Mouse (Mus musculus): ENCODE measurements at regions not wholly inside any gene's neighbourhood (a gene's known extent, or its start where the extent isn't known, plus 50 kb on each side); places are given as distances from the start of the nearest gene placed in this dataset.

GRCm38 (mm10) chr1:52338704-52339103 lies 105.7 kb upstream of the Gls start:
- Histone ChIP-seq H3K9ac (replicated peaks) (no peak overlapping the region), H3K36me3 (no peaks in the 10 kb centered on the region), H3K4me1 (no peaks in the 10 kb centered on the region), H3K27ac (replicated peaks) (no peak overlapping the region), H3K4me3 (replicated peaks) (no peak overlapping the region), H3K4me2 (no peak overlapping the region), H3K27me3 (replicated peaks) (no peaks in the 10 kb centered on the region), H3K9me3 (replicated peaks) (no peaks in the 10 kb centered on the region)
- 84% methylated on average over 3 of the region's 3 CpGs for WGBS
- ATAC-seq (ENCODE audit: low FRiP score) = no peak

- WGBS = 88% methylated on average over 6 of the region's 6 CpGs
- H3K9me3 ChIP-seq (replicated peaks) = no peaks in the 10 kb centered on the region
- H3K4me2 ChIP-seq = no peak overlapping the region
- H3K27ac ChIP-seq (replicated peaks) = no peak overlapping the region
- no peaks in the 10 kb centered on the region for H3K36me3 ChIP-seq
- no peak overlapping the region for H3K4me3 ChIP-seq (replicated peaks)
- no peaks in the 10 kb centered on the region for H3K4me1 ChIP-seq
- H3K9ac ChIP-seq (replicated peaks) = no peak overlapping the region
- no peak for ATAC-seq (ENCODE audit: low FRiP score)
- H3K27me3 ChIP-seq (replicated peaks) = no peaks in the 10 kb centered on the region
Measured at GRCm38 (mm10) chr1:52338243-52338642, 105.2 kb upstream of the Gls start.

DNA sequence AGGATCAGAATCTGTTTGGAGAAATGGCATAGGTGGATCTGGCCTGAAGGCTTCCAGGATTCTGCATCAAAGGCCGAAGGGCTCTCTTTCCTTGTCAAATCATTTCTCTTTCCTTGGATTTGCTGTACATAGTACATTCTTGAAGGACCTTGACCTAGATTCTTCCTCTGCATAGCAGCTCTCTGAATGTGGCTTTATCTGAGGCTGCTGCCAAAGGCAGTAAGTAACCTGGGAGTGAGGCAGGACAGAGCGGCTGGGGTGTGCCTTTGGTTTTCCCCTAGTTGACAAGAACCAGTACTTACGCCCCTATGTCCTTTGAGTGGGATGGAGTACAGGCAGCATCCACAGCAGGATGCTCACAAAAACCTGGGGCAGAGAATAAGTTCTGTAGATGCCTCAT lies 103.7 kb upstream of the Gls start:
- WGBS = 93% methylated on average over 3 of the region's 3 CpGs
- H3K36me3 ChIP-seq = no peaks in the 10 kb centered on the region
- ATAC-seq (ENCODE audit: low FRiP score) = no peak
- no peak overlapping the region for H3K4me2 ChIP-seq
- no peaks in the 10 kb centered on the region for H3K9me3 ChIP-seq (replicated peaks)
- H3K9ac ChIP-seq (replicated peaks) = no peak overlapping the region
- H3K27ac ChIP-seq (replicated peaks) = no peak overlapping the region
- no peaks in the 10 kb centered on the region for H3K27me3 ChIP-seq (replicated peaks)
- no peak overlapping the region for H3K4me3 ChIP-seq (replicated peaks)
- H3K4me1 ChIP-seq = no peaks in the 10 kb centered on the region

GRCm38 (mm10) chr1:52332013-52332412 lies 99.0 kb upstream of the Gls start:
- Histone ChIP-seq H3K4me2 (no peak overlapping the region), H3K36me3 (no peaks in the 10 kb centered on the region), H3K9ac (replicated peaks) (no peak overlapping the region), H3K4me1 (no peaks in the 10 kb centered on the region), H3K27me3 (replicated peaks) (no peaks in the 10 kb centered on the region), H3K27ac (replicated peaks) (no peak overlapping the region), H3K9me3 (replicated peaks) (no peaks in the 10 kb centered on the region), H3K4me3 (replicated peaks) (no peak overlapping the region)
- WGBS = 79% methylated on average over 12 of the region's 12 CpGs
- no peak for ATAC-seq (ENCODE audit: low FRiP score)

GRCm38 (mm10) chr1:52331442-52331841 lies 98.4 kb upstream of the Gls start:
- Histone ChIP-seq H3K9me3 (replicated peaks) (no peaks in the 10 kb centered on the region), H3K27me3 (replicated peaks) (no peaks in the 10 kb centered on the region), H3K4me1 (no peaks in the 10 kb centered on the region), H3K9ac (replicated peaks) (no peak overlapping the region), H3K36me3 (no peaks in the 10 kb centered on the region), H3K27ac (replicated peaks) (no peak overlapping the region), H3K4me2 (no peak overlapping the region), H3K4me3 (replicated peaks) (no peak overlapping the region)
- WGBS = 48% methylated on average over 4 of the region's 4 CpGs
- no peak for ATAC-seq (ENCODE audit: low FRiP score)

GRCm38 (mm10) chr1:52330496-52330895 lies 97.5 kb upstream of the Gls start:
- no peak overlapping the region for H3K4me3 ChIP-seq (replicated peaks)
- no peaks in the 10 kb centered on the region for H3K36me3 ChIP-seq
- H3K4me1 ChIP-seq = no peaks in the 10 kb centered on the region
- no peaks in the 10 kb centered on the region for H3K9me3 ChIP-seq (replicated peaks)
- ATAC-seq (ENCODE audit: low FRiP score) = no peak
- H3K9ac ChIP-seq (replicated peaks) = no peak overlapping the region
- H3K4me2 ChIP-seq = no peak overlapping the region
- 91% methylated on average over 6 of the region's 6 CpGs for WGBS
- H3K27me3 ChIP-seq (replicated peaks) = no peaks in the 10 kb centered on the region
- H3K27ac ChIP-seq (replicated peaks) = no peak overlapping the region

GRCm38 (mm10) chr1:52328507-52328906 lies 95.5 kb upstream of the Gls start:
- Histone ChIP-seq H3K4me2 (no peak overlapping the region), H3K4me1 (no peaks in the 10 kb centered on the region), H3K9me3 (replicated peaks) (no peaks in the 10 kb centered on the region), H3K27me3 (replicated peaks) (no peaks in the 10 kb centered on the region), H3K4me3 (replicated peaks) (no peak overlapping the region), H3K27ac (replicated peaks) (no peak overlapping the region), H3K36me3 (no peaks in the 10 kb centered on the region), H3K9ac (replicated peaks) (no peak overlapping the region)
- ATAC-seq (ENCODE audit: low FRiP score) = no peak

DNA sequence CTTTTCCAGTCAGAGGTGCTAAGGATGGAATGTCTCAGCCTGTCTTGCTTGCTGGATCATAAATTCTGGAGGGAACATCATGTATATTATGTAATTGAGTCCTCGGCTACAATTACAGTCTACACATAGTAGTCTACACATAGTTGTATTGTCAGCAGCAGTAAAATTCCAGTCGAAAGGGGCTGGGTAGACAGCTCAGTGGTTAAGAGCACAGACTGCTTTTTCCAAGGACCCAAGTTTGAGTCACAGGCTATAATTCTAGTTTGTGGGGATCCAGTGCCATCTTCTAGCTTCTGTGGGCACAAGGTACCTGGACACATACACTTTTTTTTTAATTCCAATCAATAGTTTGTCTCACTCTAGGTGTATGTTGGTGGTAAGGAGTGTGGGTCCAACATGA lies 91.3 kb upstream of the Gls start:
- no peak for ATAC-seq (ENCODE audit: low FRiP score)
- WGBS = 90% methylated on average over 2 of the region's 2 CpGs
- no peaks in the 10 kb centered on the region for H3K36me3 ChIP-seq
- H3K4me1 ChIP-seq = no peaks in the 10 kb centered on the region
- no peak overlapping the region for H3K9ac ChIP-seq (replicated peaks)
- H3K27me3 ChIP-seq (replicated peaks) = no peaks in the 10 kb centered on the region
- H3K4me2 ChIP-seq = no peak overlapping the region
- H3K4me3 ChIP-seq (replicated peaks) = no peak overlapping the region
- no peaks in the 10 kb centered on the region for H3K9me3 ChIP-seq (replicated peaks)
- no peak overlapping the region for H3K27ac ChIP-seq (replicated peaks)

GRCm38 (mm10) chr1:52312076-52312633 lies 79.1 kb upstream of the Gls start:
- ATAC-seq (ENCODE audit: low FRiP score) = no peak
- 73% methylated on average over 3 of the region's 3 CpGs for WGBS
- H3K9me3 ChIP-seq (replicated peaks) = no peaks in the 10 kb centered on the region
- no peak overlapping the region for H3K4me2 ChIP-seq
- no peaks in the 10 kb centered on the region for H3K27me3 ChIP-seq (replicated peaks)
- no peaks in the 10 kb centered on the region for H3K4me1 ChIP-seq
- H3K27ac ChIP-seq (replicated peaks) = no peak overlapping the region
- H3K4me3 ChIP-seq (replicated peaks) = no peak overlapping the region
- H3K36me3 ChIP-seq = no peaks in the 10 kb centered on the region
- H3K9ac ChIP-seq (replicated peaks) = no peak overlapping the region

- Histone ChIP-seq H3K4me2 (no peak overlapping the region), H3K4me1 (0 out of 2 replicates have a peak, but pooled peaks cover 7% of the 10 kb centered on the region), H3K9me3 (replicated peaks) (no peaks in the 10 kb centered on the region), H3K4me3 (replicated peaks) (no peak overlapping the region), H3K9ac (replicated peaks) (no peak overlapping the region), H3K27ac (replicated peaks) (no peak overlapping the region), H3K27me3 (replicated peaks) (no peaks in the 10 kb centered on the region), H3K36me3 (no peaks in the 10 kb centered on the region)
- ATAC-seq (ENCODE audit: low FRiP score) = peak; percentile 45; the same call in 1 of the 2 replicates
- 31% methylated on average over 6 of the region's 6 CpGs for WGBS
Measured at GRCm38 (mm10) chr1:52306892-52307291, 73.9 kb upstream of the Gls start.

GRCm38 (mm10) chr1:52305679-52306632 lies 72.9 kb upstream of the Gls start:
- Histone ChIP-seq H3K27ac (replicated peaks) (peak overlapping the region; percentile 2; the same call in 1 of the 2 replicates), H3K27me3 (replicated peaks) (no peaks in the 10 kb centered on the region), H3K4me1 (0 out of 2 replicates have a peak, but pooled peaks cover 7% of the 10 kb centered on the region), H3K4me2 (no peak overlapping the region), H3K4me3 (replicated peaks) (no peak overlapping the region), H3K36me3 (no peaks in the 10 kb centered on the region), H3K9ac (replicated peaks) (no peak overlapping the region), H3K9me3 (replicated peaks) (no peaks in the 10 kb centered on the region)
- peak; percentile 22; the same call in 1 of the 2 replicates for ATAC-seq (ENCODE audit: low FRiP score)
- 57% methylated on average over 18 of the region's 18 CpGs for WGBS

DNA sequence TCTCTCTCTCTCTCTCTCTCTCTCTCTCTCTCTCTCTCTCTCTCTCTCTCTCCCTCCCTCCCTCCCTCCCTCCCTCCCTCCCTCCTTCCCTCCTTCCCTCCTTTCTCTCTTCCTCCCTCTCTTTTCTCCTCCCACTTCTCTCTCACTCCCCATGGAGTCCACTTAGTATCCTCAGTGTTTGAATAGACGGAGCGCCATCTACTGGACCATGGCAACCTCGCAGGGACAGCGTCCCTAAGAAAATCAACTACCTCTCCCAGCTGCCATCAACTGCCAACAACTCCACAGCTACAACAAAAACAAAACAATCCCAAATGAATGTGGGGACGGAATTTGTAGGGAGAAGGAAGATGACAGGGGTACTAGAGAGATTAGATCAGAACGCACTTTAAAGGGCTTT lies 69.5 kb upstream of the Gls start:
- no peak overlapping the region for H3K4me2 ChIP-seq
- no peaks in the 10 kb centered on the region for H3K9me3 ChIP-seq (replicated peaks)
- no peak for ATAC-seq (ENCODE audit: low FRiP score)
- H3K36me3 ChIP-seq = no peaks in the 10 kb centered on the region
- no peak overlapping the region for H3K27ac ChIP-seq (replicated peaks)
- WGBS = 6% methylated on average over 6 of the region's 6 CpGs
- no peaks in the 10 kb centered on the region for H3K27me3 ChIP-seq (replicated peaks)
- no peak overlapping the region for H3K9ac ChIP-seq (replicated peaks)
- no peak overlapping the region for H3K4me3 ChIP-seq (replicated peaks)
- 0 out of 2 replicates have a peak, but pooled peaks cover 7% of the 10 kb centered on the region for H3K4me1 ChIP-seq
